ENCODE assay signal across 8 mouse cellular contexts in genomic region chr15:102692321-102692804, GRCm38 (mm10). TPM values are rescaled to one million over a fixed set of nuclear protein-coding genes. Genes with fewer than 3 reads are reported as not detected.
DNase-seq lines count a peak whose midpoint lies in the region; ATAC-seq and TF ChIP-seq lines count a peak whose summit lies in the region.

No protein-coding gene starts in this region.

- no peak overlapping the region for H3K27ac ChIP-seq in heart, adult 2 months
- H3K27ac ChIP-seq in ES-Bruce4 (ENCODE audit: insufficient read depth, low read length) = no peak overlapping the region
- no peak overlapping the region for H3K27ac ChIP-seq in embryonic fibroblast, embryonic 13.5 days (ENCODE audit: insufficient read depth, low read length)
- H3K27ac ChIP-seq in limb, embryonic 13.5 days = no peak overlapping the region

- peak; percentile 37 for ATAC-seq in limb, embryonic 13.5 days (ENCODE audit: low FRiP score, low read depth)

- TF ChIP-seq CTCF in heart, adult 2 months (IDR thresholded peaks at IDR 0.05) = no peak
- TF ChIP-seq CTCF in ES-Bruce4 (IDR thresholded peaks at IDR 0.05; ENCODE audit: low read depth, low read length) = no peak
- TF ChIP-seq CTCF in embryonic fibroblast, embryonic 13.5 days (IDR thresholded peaks at IDR 0.05; ENCODE audit: borderline replicate concordance, insufficient read depth, low read length) = no peak

- H3K9me3 ChIP-seq in ES-Bruce4 (replicated peaks; ENCODE audit: control insufficient read depth, insufficient read depth, low read length, poor library complexity, severe bottlenecking) = no peaks in the 10 kb centered on the region
- no peaks in the 10 kb centered on the region for H3K9me3 ChIP-seq in limb, embryonic 13.5 days

- no peak for TF ChIP-seq POLR2A in heart, adult 2 months (IDR thresholded peaks at IDR 0.05; ENCODE audit: insufficient read depth, low read depth, low read length)
- TF ChIP-seq POLR2A in ES-Bruce4 (IDR thresholded peaks at IDR 0.05; ENCODE audit: insufficient read depth, low read length) = no peak
- no peak for TF ChIP-seq POLR2A in embryonic fibroblast, embryonic 13.5 days (IDR thresholded peaks at IDR 0.05; ENCODE audit: low read depth, low read length)

- no peaks in the 10 kb centered on the region for H3K4me1 ChIP-seq in heart, adult 2 months (ENCODE audit: control insufficient read depth, insufficient read depth, low read length)
- no peaks in the 10 kb centered on the region for H3K4me1 ChIP-seq in ES-Bruce4 (ENCODE audit: control insufficient read depth, insufficient read depth, low read length)
- H3K4me1 ChIP-seq in embryonic fibroblast, embryonic 13.5 days (ENCODE audit: control insufficient read depth, insufficient read depth, low read length) = no peaks in the 10 kb centered on the region
- peaks cover 25% of the 10 kb centered on the region for H3K4me1 ChIP-seq in limb, embryonic 13.5 days

- H3K36me3 ChIP-seq in heart, adult 2 months (ENCODE audit: control insufficient read depth, insufficient read depth, low read length) = no peaks in the 10 kb centered on the region
- H3K36me3 ChIP-seq in ES-Bruce4 (ENCODE audit: control insufficient read depth, insufficient read depth, low read length, poor library complexity, severe bottlenecking) = no peaks in the 10 kb centered on the region
- H3K36me3 ChIP-seq in limb, embryonic 13.5 days = no peaks in the 10 kb centered on the region

- intact Hi-C loops in heart, adult 2 months (cut with DNase I) = no loop called here
- intact Hi-C loops in heart, postnatal 25 days (cut with DNase I) = loop anchor here (10.0 kb wide), 1 partner anchor 262 kb away; the partner anchor contains the start of gene Hoxc11

- H3K9ac ChIP-seq in heart, adult 2 months (ENCODE audit: low read depth, low read length) = peak overlapping the region; percentile 3; the same call in 1 of the 2 replicates
- H3K9ac ChIP-seq in ES-Bruce4 (ENCODE audit: low read depth, poor library complexity, severe bottlenecking) = 0 out of 2 replicates have a peak overlapping the region, but pooled peaks have one; percentile 23
- H3K9ac ChIP-seq in limb, embryonic 13.5 days = peak overlapping the region; percentile 57

- peaks cover 7% of the 10 kb centered on the region for H3K27me3 ChIP-seq in heart, adult 2 months (ENCODE audit: control insufficient read depth, insufficient read depth, low read length)
- H3K27me3 ChIP-seq in ES-Bruce4 (ENCODE audit: control insufficient read depth, insufficient read depth, low read length, poor library complexity, severe bottlenecking) = peaks cover 8% of the 10 kb centered on the region
- peaks cover 75% of the 10 kb centered on the region for H3K27me3 ChIP-seq in limb, embryonic 13.5 days

- DNase-seq in heart, adult 2 months = peak in 1 of 2 experiments; percentile 30
- no peak for DNase-seq in heart, postnatal 25 days (ENCODE audit: low spot score)
- DNase-seq in retina, postnatal 1 day = peak; percentile 92
- DNase-seq in thymus, postnatal 25 days = no peak
- DNase-seq in kidney, adult 18-20 months = no peak

- no peaks in the 10 kb centered on the region for H3K79me2 ChIP-seq in heart, adult 2 months (replicated peaks; ENCODE audit: control insufficient read depth, insufficient read depth, low read length)

- peak overlapping the region; percentile 64 for H3K4me3 ChIP-seq in heart, adult 2 months
- H3K4me3 ChIP-seq in ES-Bruce4 (ENCODE audit: low read depth, low read length) = peak overlapping the region; percentile 1
- H3K4me3 ChIP-seq in embryonic fibroblast, embryonic 13.5 days (ENCODE audit: insufficient read depth, low read length) = peak overlapping the region; percentile 55
- H3K4me3 ChIP-seq in limb, embryonic 13.5 days = peak overlapping the region; percentile 55

- no peak for TF ChIP-seq EP300 in heart, adult 2 months (IDR thresholded peaks at IDR 0.05; ENCODE audit: insufficient read depth, low read depth, low read length)
- no peak for TF ChIP-seq EP300 in ES-Bruce4 (IDR thresholded peaks at IDR 0.05; ENCODE audit: insufficient read depth, low read depth, low read length)

- H3K4me2 ChIP-seq in limb, embryonic 13.5 days (replicated peaks) = peak overlapping the region; percentile 90

- 6% methylated on average over 26 of the region's 26 CpGs for WGBS in heart, adult 2 months
- 3% methylated on average over 26 of the region's 26 CpGs for WGBS in limb, embryonic 13.5 days

RNA-seq across cellular contexts. Expression of gene Atp5g2, which starts 20.2 kb away (rescaled TPM):
- total RNA-seq in heart, adult 2 months (2021) = 10 to 100 TPM; 30.6 to 33.5 TPM
- polyA plus RNA-seq in heart, adult 2 months (2012; rRNA removed) = 417 and 578 TPM in 2 replicates
- 10 to 100 TPM; 38.9 to 50.4 TPM for total RNA-seq in heart, postnatal 25 days (2021)
- polyA plus RNA-seq in ES-Bruce4 (2011; ENCODE audit: insufficient read depth, insufficient read length, low read depth, missing spikeins) = 201 and 203 TPM in 2 replicates
- 60.3 and 158 TPM in 2 replicates for polyA plus RNA-seq in embryonic fibroblast, embryonic 13.5 days (2011; ENCODE audit: insufficient read length, low read depth, missing spikeins)
- 54.7 and 65.5 TPM in 2 replicates for polyA plus RNA-seq in limb, embryonic 13.5 days (2015; fragmentation: Nextera tagmentation; extraction: Ambion mirVana)

RNA-seq across cellular contexts. Expression of gene Calcoco1, which starts 29.6 kb away (rescaled TPM):
- total RNA-seq in heart, adult 2 months (2021) = 100 to 1,000 TPM in 1 of 2 experiments, 10 to 100 TPM in 1; 98.0 to 124 TPM
- 108 and 133 TPM in 2 replicates for polyA plus RNA-seq in heart, adult 2 months (2012; rRNA removed)
- 100 to 1,000 TPM in 1 of 2 experiments, 10 to 100 TPM in 1; 93.5 to 106 TPM for total RNA-seq in heart, postnatal 25 days (2021)
- polyA plus RNA-seq in ES-Bruce4 (2011; ENCODE audit: insufficient read depth, insufficient read length, low read depth, missing spikeins) = 47.9 and 51.9 TPM in 2 replicates
- polyA plus RNA-seq in embryonic fibroblast, embryonic 13.5 days (2011; ENCODE audit: insufficient read length, low read depth, missing spikeins) = 35.0 and 44.0 TPM in 2 replicates
- polyA plus RNA-seq in limb, embryonic 13.5 days (2015; fragmentation: Nextera tagmentation; extraction: Ambion mirVana) = 57.7 and 58.3 TPM in 2 replicates

Comparison
In these comparisons a context has a peak if more than half of its experiments do, and no peak if none do; other contexts are left out.
1. H3K4me3 ChIP-seq: peak in every context shown above with its lines; median percentile 64 in heart, adult 2 months; 55 in embryonic fibroblast, embryonic 13.5 days; 55 in limb, embryonic 13.5 days; 1 in ES-Bruce4.
2. H3K9ac ChIP-seq: peak in every context shown above with its lines; median percentile 57 in limb, embryonic 13.5 days; 23 in ES-Bruce4; 3 in heart, adult 2 months.